Mouse (Mus musculus): ENCODE results near the gene Lima1. TPM values are rescaled to one million over a fixed set of nuclear protein-coding genes. Genes with fewer than 3 reads are reported as not detected.

Lima1 gene
- polyA plus RNA-seq, 1 experiment from 2014 or later: 18.6 TPM

- ATAC-seq (ENCODE audit: insufficient number of reproducible peaks, insufficient read depth, low FRiP score, low read depth): peak; percentile 92
- Histone ChIP-seq H3K9me3 (ENCODE audit: control insufficient read depth, low read length) (no peaks in the 10 kb centered on the region), H3K27ac (replicated peaks in 1 of 2; ENCODE audit: control insufficient read depth in 1 of 2, insufficient read depth in 1 of 2, low read depth in 2 of 2, low read length in 2 of 2) (peak overlapping the region; percentile 68 to 88), H3K27me3 (ENCODE audit: control insufficient read depth, insufficient read depth, low read length) (no peaks in the 10 kb centered on the region), H3K4me1 (ENCODE audit: control insufficient read depth in 2 of 2, insufficient read depth in 2 of 2, low read length in 2 of 2) (peaks cover 0 to 13% of the 10 kb centered on the region in 2 experiments; a peak in 2 of 4 replicates), H3K4me2 (ENCODE audit: low read length) (peak overlapping the region; percentile 90), H3K4me3 (ENCODE audit: control insufficient read depth in 1 of 2, insufficient read depth in 1 of 2, low read depth in 1 of 2, low read length in 2 of 2) (peak overlapping the region; percentile 79 to 90), H3K9ac (ENCODE audit: low read length) (peak overlapping the region; percentile 90), H3K36me3 (ENCODE audit: control insufficient read depth, insufficient read depth, low read length) (no peaks in the 10 kb centered on the region)
- WGBS: under 1% methylated on average over 36 of the region's 41 CpGs
Measured at GRCm38 (mm10) chr15:99772277-99772880, 102.9 kb downstream of the Lima1 start.

- Histone ChIP-seq H3K9me3 (ENCODE audit: control insufficient read depth, low read length) (no peaks in the 10 kb centered on the region), H3K9ac (ENCODE audit: low read length) (peak overlapping the region; percentile 90), H3K4me3 (ENCODE audit: control insufficient read depth in 1 of 2, insufficient read depth in 1 of 2, low read depth in 1 of 2, low read length in 2 of 2) (peak overlapping the region; percentile 79 to 90), H3K4me2 (ENCODE audit: low read length) (peak overlapping the region; percentile 90), H3K36me3 (ENCODE audit: control insufficient read depth, insufficient read depth, low read length) (no peaks in the 10 kb centered on the region), H3K27ac (replicated peaks in 1 of 2; ENCODE audit: control insufficient read depth in 1 of 2, insufficient read depth in 1 of 2, low read depth in 2 of 2, low read length in 2 of 2) (peak overlapping the region; percentile 68 to 88), H3K27me3 (ENCODE audit: control insufficient read depth, insufficient read depth, low read length) (no peaks in the 10 kb centered on the region), H3K4me1 (ENCODE audit: control insufficient read depth in 2 of 2, insufficient read depth in 2 of 2, low read length in 2 of 2) (peaks cover 0 to 13% of the 10 kb centered on the region in 2 experiments; a peak in 2 of 4 replicates)
- peak; percentile 56 for ATAC-seq (ENCODE audit: insufficient number of reproducible peaks, insufficient read depth, low FRiP score, low read depth)
- WGBS: under 1% methylated on average over 59 of the region's 59 CpGs
Measured at GRCm38 (mm10) chr15:99771601-99772276, 103.5 kb downstream of the Lima1 start.

GRCm38 (mm10) chr15:99771004-99771500 is 104.2 kb downstream of the Lima1 start:
- Histone ChIP-seq H3K27me3 (ENCODE audit: control insufficient read depth, insufficient read depth, low read length) (no peaks in the 10 kb centered on the region), H3K9me3 (ENCODE audit: control insufficient read depth, low read length) (no peaks in the 10 kb centered on the region), H3K4me1 (ENCODE audit: control insufficient read depth in 2 of 2, insufficient read depth in 2 of 2, low read length in 2 of 2) (peaks cover 0 to 13% of the 10 kb centered on the region in 2 experiments; a peak in 2 of 4 replicates), H3K27ac (replicated peaks in 1 of 2; ENCODE audit: control insufficient read depth in 1 of 2, insufficient read depth in 1 of 2, low read depth in 2 of 2, low read length in 2 of 2) (0 out of 4 replicates have a peak overlapping the region, but pooled peaks of 1 of the 2 experiments have one; percentile 88), H3K36me3 (ENCODE audit: control insufficient read depth, insufficient read depth, low read length) (no peaks in the 10 kb centered on the region), H3K4me3 (ENCODE audit: control insufficient read depth in 1 of 2, insufficient read depth in 1 of 2, low read depth in 1 of 2, low read length in 2 of 2) (peak overlapping the region; percentile 79 to 90), H3K9ac (ENCODE audit: low read length) (peak overlapping the region; percentile 90), H3K4me2 (ENCODE audit: low read length) (peak overlapping the region; percentile 90)
- 15% methylated on average over 5 of the region's 5 CpGs for WGBS
- ATAC-seq (ENCODE audit: insufficient number of reproducible peaks, insufficient read depth, low FRiP score, low read depth): no peak

GRCm38 (mm10) chr15:99768761-99769160 is 106.5 kb downstream of the Lima1 start:
- 89% methylated on average over 1 of the region's 1 CpGs for WGBS
- no peak for ATAC-seq (ENCODE audit: insufficient number of reproducible peaks, insufficient read depth, low FRiP score, low read depth)
- H3K36me3 ChIP-seq (ENCODE audit: control insufficient read depth, insufficient read depth, low read length): 0 out of 2 replicates have a peak, but pooled peaks cover 3% of the 10 kb centered on the region
- no peak overlapping the region for H3K4me3 ChIP-seq (ENCODE audit: control insufficient read depth in 1 of 2, insufficient read depth in 1 of 2, low read depth in 1 of 2, low read length in 2 of 2)
- H3K4me1 ChIP-seq (ENCODE audit: control insufficient read depth in 2 of 2, insufficient read depth in 2 of 2, low read length in 2 of 2): peaks cover 0 to 13% of the 10 kb centered on the region in 2 experiments; a peak in 2 of 4 replicates
- no peak overlapping the region for H3K27ac ChIP-seq (replicated peaks in 1 of 2; ENCODE audit: control insufficient read depth in 1 of 2, insufficient read depth in 1 of 2, low read depth in 2 of 2, low read length in 2 of 2)
- H3K4me2 ChIP-seq (ENCODE audit: low read length): no peak overlapping the region
- no peaks in the 10 kb centered on the region for H3K9me3 ChIP-seq (ENCODE audit: control insufficient read depth, low read length)
- H3K27me3 ChIP-seq (ENCODE audit: control insufficient read depth, insufficient read depth, low read length): no peaks in the 10 kb centered on the region
- H3K9ac ChIP-seq (ENCODE audit: low read length): no peak overlapping the region

GRCm38 (mm10) chr15:99767467-99767866 is 107.8 kb downstream of the Lima1 start:
- Histone ChIP-seq H3K27ac (replicated peaks in 1 of 2; ENCODE audit: control insufficient read depth in 1 of 2, insufficient read depth in 1 of 2, low read depth in 2 of 2, low read length in 2 of 2) (no peak overlapping the region), H3K4me3 (ENCODE audit: control insufficient read depth in 1 of 2, insufficient read depth in 1 of 2, low read depth in 1 of 2, low read length in 2 of 2) (no peak overlapping the region), H3K4me2 (ENCODE audit: low read length) (no peak overlapping the region), H3K36me3 (ENCODE audit: control insufficient read depth, insufficient read depth, low read length) (0 out of 2 replicates have a peak, but pooled peaks cover 3% of the 10 kb centered on the region), H3K9ac (ENCODE audit: low read length) (no peak overlapping the region), H3K27me3 (ENCODE audit: control insufficient read depth, insufficient read depth, low read length) (no peaks in the 10 kb centered on the region), H3K4me1 (ENCODE audit: control insufficient read depth in 2 of 2, insufficient read depth in 2 of 2, low read length in 2 of 2) (peaks cover 0 to 13% of the 10 kb centered on the region in 2 experiments; a peak in 2 of 4 replicates), H3K9me3 (ENCODE audit: control insufficient read depth, low read length) (no peaks in the 10 kb centered on the region)
- ATAC-seq (ENCODE audit: insufficient number of reproducible peaks, insufficient read depth, low FRiP score, low read depth): no peak
- WGBS: 71% methylated on average over 4 of the region's 4 CpGs

- Histone ChIP-seq H3K9me3 (ENCODE audit: control insufficient read depth, low read length) (no peaks in the 10 kb centered on the region), H3K4me3 (ENCODE audit: control insufficient read depth in 1 of 2, insufficient read depth in 1 of 2, low read depth in 1 of 2, low read length in 2 of 2) (no peak overlapping the region), H3K27ac (replicated peaks in 1 of 2; ENCODE audit: control insufficient read depth in 1 of 2, insufficient read depth in 1 of 2, low read depth in 2 of 2, low read length in 2 of 2) (no peak overlapping the region), H3K4me2 (ENCODE audit: low read length) (no peak overlapping the region), H3K9ac (ENCODE audit: low read length) (no peak overlapping the region), H3K4me1 (ENCODE audit: control insufficient read depth in 2 of 2, insufficient read depth in 2 of 2, low read length in 2 of 2) (no peaks in the 10 kb centered on the region), H3K27me3 (ENCODE audit: control insufficient read depth, insufficient read depth, low read length) (no peaks in the 10 kb centered on the region), H3K36me3 (ENCODE audit: control insufficient read depth, insufficient read depth, low read length) (peaks cover 4% of the 10 kb centered on the region)
- WGBS: 64% methylated on average over 3 of the region's 3 CpGs
- no peak for ATAC-seq (ENCODE audit: insufficient number of reproducible peaks, insufficient read depth, low FRiP score, low read depth)
Measured at GRCm38 (mm10) chr15:99754204-99754603, 121.1 kb downstream of the Lima1 start.

GRCm38 (mm10) chr15:99740229-99740628 is 135.0 kb downstream of the Lima1 start:
- Histone ChIP-seq H3K4me2 (ENCODE audit: low read length) (no peak overlapping the region), H3K27ac (replicated peaks in 1 of 2; ENCODE audit: control insufficient read depth in 1 of 2, insufficient read depth in 1 of 2, low read depth in 2 of 2, low read length in 2 of 2) (no peak overlapping the region), H3K27me3 (ENCODE audit: control insufficient read depth, insufficient read depth, low read length) (no peaks in the 10 kb centered on the region), H3K4me3 (ENCODE audit: control insufficient read depth in 1 of 2, insufficient read depth in 1 of 2, low read depth in 1 of 2, low read length in 2 of 2) (no peak overlapping the region), H3K9ac (ENCODE audit: low read length) (no peak overlapping the region), H3K9me3 (ENCODE audit: control insufficient read depth, low read length) (no peaks in the 10 kb centered on the region), H3K4me1 (ENCODE audit: control insufficient read depth in 2 of 2, insufficient read depth in 2 of 2, low read length in 2 of 2) (no peaks in the 10 kb centered on the region), H3K36me3 (ENCODE audit: control insufficient read depth, insufficient read depth, low read length) (peaks cover 94% of the 10 kb centered on the region)
- ATAC-seq (ENCODE audit: insufficient number of reproducible peaks, insufficient read depth, low FRiP score, low read depth): no peak
- 93% methylated on average over 4 of the region's 4 CpGs for WGBS
